Mouse (Mus musculus) WW6 (cell line): Measurements from ENCODE around the gene Hist1h4k.
"Not testable (repeated sequence)": the region's sequence is repeated elsewhere in the genome, so short reads cannot be mapped to it uniquely, and the experiment has no call there.

Experiments used
- DNase-seq: peaks from one replicate; pipeline ENCODE4 v3.0.0-alpha.2; 2013; ENCODE audit warnings: low read depth, low spot score

Hist1h4k gene

DNA sequence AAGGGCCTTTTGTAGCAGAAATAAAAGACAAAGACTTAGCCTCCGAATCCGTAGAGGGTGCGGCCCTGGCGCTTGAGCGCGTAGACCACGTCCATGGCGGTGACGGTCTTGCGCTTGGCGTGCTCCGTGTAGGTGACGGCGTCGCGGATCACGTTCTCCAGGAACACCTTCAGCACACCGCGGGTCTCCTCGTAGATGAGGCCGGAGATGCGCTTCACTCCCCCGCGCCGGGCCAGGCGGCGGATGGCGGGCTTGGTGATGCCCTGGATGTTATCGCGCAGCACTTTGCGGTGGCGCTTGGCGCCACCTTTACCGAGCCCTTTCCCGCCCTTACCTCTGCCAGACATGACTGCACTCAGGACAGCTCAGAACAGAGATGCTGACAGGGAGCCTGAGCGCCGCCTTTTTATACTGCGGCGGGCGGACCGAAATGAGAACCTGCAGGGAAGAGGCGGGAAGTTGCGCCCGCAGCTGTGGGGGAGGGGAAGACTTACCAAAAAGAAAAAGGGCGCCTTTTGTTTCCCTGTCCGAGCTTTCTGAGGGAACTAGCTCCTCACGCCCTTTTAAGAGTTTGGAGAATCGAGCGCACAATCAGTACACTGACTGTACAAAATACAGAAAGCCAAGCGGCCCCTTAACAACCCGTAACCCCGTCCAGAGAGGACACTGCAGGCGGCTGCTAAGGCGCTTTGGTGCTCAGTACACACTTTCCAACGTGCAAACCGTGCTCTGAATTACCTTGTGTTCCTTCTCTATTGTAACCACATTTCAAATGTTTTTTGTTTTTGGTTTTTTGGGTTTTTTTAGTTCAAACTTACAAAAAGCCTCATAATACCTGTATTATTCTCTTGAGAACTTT lies at the start of gene Hist1h4k:
Hist1h4k (minus strand) TSS at position 347 of the 859 bp plus-strand sequence.
- not testable (repeated sequence) for DNase-seq

GRCm38 (mm10) chr13:21797163-21797562 lies 46.9 kb upstream of the Hist1h4k start:
- DNase-seq: not testable (repeated sequence)

DNA sequence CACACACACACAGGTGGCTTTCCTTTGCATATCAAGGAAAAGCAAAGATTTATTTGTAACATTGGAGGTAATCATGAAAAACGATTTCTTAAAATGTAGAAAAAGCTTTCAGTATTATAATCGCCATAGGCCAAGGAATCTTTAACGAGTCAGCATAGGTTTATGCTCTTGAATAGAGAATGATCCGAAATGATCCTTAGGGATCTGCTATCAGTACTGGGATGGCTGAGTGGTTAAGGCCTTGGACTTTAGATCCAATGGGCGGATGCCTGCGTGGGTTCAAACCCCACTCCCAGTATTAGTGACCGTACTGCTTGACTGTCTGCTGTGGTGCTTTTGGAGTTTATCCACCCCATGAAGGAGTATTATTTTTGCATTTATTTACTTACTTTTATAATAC lies 45.3 kb upstream of the Hist1h4k start:
- no peak for DNase-seq

GRCm38 (mm10) chr13:21790601-21791283 lies 40.4 kb upstream of the Hist1h4k start:
- DNase-seq: no peak

DNA sequence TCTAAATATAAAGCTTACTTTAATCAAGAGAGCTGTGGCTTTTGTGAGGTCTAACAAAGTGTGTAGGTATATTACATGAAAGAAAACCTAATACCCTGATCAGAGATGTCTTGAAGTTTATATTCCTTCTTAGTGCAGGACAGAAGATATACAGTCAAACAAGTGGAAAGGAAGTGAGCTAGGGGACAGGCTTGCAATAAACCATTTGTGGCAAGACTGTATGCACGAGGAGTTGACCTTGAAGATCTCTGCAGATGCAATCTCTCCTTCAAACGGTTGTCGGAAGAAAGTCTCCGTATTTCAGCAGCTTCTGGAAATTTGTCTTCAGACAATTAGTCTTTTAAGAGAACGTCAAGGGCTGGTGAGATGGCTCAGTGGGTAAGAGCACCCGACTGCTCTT lies 39.6 kb upstream of the Hist1h4k start:
- DNase-seq: no peak

DNA sequence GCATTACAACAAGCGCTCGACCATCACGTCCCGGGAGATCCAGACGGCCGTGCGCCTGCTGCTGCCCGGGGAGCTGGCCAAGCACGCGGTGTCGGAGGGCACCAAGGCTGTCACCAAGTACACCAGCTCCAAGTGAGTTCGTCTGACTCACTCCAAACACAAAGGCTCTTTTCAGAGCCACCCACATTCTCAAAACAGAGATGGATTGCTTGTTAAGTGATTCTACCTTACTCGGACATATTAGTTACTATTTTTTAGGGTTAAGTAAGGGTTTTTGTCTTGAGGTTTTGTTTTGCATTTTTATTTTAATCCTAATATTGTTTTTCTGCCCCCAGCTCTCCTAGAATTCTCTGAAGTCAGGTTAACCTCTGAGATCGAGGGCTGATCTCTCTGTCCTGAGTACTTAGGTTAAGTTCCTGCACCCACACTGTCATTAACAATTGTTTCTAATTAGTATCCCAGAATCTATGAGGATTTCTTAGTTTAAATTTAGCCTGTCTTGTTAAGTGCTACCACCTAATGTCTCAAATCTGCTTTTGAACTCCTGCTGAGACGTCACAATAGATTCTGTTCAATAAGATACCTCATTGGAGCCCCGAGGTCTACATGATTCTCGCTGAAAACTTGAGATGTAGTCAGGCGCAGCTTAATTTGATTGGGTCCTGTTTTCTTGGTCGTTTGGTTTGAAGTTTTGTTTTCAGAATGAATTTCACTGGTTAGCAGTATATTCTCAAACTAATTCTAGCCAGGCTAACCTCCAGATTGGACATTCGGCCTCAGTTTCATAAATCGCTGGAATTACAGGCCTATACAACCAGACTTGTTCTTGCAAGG lies 37.7 kb upstream of the Hist1h4k start:
- DNase-seq: no peak

- not testable (repeated sequence) for DNase-seq
These were observed 36.8 kb upstream of the Hist1h4k start, which contains the start of the genes Hist1h2an and Hist1h2bp for GRCm38 (mm10) chr13:21786899-21787629. Gene Hist1h2an (minus strand): TSS chr13:21787218. Gene Hist1h2bp (plus strand): TSS chr13:21787461.

DNA sequence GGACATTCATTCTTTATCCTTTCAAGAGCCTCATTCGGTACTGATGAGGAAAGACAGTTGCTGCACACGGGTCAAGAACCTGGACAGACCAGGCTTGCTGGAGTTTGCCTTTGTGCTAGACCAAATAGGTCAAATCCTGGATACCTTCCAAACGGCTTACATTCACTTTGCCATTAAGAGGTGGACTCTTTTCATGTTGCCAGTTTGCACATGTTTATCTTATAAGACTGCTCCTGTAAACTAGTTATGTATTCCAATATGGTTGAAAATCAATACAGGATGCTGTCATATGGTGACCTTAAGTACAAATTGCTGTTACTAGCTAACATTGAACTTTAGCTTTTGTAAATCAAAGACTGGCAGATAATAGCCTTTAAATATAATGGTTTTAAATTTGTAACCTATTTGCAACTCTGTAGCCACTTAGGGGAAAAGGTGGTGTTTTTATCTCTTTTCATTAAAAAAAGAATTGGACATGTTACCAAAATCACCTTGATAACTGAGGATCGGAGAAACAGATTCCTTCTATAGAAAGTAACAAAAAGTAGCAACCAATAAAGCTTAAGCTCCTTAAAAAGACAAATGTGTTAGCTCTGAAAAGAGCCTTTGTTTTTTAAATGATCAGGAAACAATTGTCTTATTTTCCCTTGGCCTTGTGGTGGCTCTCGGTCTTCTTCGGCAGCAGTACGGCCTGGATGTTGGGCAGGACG lies 36.0 kb upstream of the Hist1h4k start:
- no peak for DNase-seq

- DNase-seq: no peak
These were observed 34.0 kb upstream of the Hist1h4k start for GRCm38 (mm10) chr13:21784311-21784710.

DNA sequence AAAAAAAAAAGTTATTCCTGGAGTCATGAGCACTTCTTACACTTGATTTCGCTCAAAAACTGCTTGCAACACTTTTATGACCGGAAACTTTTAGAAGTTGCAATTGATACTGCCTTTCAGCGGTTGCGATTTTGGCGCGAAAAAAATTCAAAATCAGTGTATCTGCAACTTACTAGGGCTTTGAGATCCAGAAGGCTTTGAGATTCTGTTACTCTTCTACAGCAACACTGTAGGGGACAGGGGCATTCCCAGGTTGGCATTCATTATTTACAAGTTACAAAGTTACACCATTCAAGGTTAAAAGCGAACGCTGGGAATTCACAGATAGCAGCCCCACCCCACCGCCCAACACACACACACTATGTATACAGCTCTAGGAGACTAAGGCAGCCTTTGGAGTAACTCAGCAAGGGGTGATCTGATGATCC lies 33.4 kb upstream of the Hist1h4k start:
- DNase-seq: no peak

GRCm38 (mm10) chr13:21783255-21783617 lies 32.9 kb upstream of the Hist1h4k start, which contains the start of gene Hist1h3i:
Gene Hist1h3i (minus strand): TSS chr13:21783370.
- no peak for DNase-seq

DNA sequence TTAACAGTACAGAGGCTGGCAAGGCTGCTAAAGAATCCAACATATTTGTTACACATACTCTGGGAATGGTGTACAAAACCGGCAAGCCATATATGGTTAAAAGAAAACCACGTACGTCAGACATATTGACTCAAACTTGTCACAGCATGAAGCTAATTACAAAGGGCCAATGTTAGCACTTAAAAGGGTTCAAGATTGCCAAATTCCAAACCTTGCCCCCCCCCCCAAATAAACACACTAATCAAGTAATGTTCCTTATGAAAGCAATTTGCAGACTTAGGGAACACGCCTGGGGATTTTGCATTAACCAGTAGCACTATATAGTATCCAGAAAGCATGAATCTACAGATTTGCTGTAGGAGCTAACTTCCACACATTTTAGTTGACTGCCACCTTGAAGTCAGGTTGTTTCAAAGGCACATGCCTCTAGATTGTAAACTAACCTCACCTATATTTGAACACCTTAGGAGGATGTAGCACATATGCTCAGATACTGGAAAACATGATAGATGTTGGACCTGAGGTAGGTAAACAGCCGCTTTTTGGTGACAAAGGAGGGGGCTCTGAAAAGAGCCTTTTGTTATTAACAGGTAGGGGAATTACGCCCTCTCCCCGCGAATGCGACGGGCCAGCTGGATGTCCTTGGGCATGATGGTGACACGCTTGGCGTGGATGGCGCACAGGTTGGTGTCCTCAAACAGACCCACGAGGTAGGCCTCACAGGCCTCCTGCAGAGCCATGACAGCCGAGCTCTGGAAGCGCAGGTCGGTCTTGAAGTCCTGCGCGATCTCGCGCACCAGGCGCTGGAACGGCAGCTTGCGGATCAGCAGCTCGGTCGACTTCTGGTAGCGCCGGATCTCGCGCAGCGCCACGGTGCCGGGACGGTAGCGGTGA lies 32.3 kb upstream of the Hist1h4k start:
- DNase-seq: not testable (repeated sequence)

GRCm38 (mm10) chr13:21781639-21782038 lies 31.3 kb upstream of the Hist1h4k start:
- no peak for DNase-seq

DNA sequence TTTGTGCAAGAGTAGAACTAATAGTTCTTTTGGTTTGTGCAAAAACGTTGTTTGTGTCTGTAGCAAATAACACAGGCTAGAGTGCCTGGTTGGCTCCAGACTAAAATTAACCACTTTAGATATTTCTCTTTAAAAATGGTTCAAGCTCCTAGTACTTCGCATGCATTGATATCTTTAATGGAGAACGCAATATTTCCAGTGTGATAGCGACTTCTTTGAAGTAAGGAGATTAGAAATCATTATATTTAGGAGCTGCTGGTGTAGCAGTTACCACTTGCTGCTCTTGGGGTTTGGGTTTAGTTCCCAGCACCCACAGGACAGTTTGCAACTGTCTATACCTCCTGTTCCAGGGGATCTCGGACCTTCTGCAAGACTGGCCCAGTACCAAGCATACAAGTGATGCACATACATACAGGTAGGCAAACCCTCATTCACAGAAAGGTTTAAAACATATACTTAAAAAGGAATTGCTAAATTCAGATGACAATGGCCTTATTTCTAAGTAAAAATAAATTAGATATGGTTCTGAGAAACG lies 30.8 kb upstream of the Hist1h4k start:
- no peak for DNase-seq

GRCm38 (mm10) chr13:21779767-21780731 lies 29.7 kb upstream of the Hist1h4k start, which contains the start of gene Hist1h1b:
Gene Hist1h1b (minus strand): TSS chr13:21780625.
- DNase-seq: no peak

GRCm38 (mm10) chr13:21778814-21779766 lies 28.8 kb upstream of the Hist1h4k start:
- DNase-seq: no peak

- DNase-seq: no peak
These were observed 5.4 kb upstream of the Hist1h4k start for GRCm38 (mm10) chr13:21755707-21756106.
